Mouse (Mus musculus) spleen, adult 2 months (tissue): Measurements from ENCODE around the gene Rps6kc1.

Experiments
- CTCF ChIP-seq: fragments of 200-500 bp; IDR thresholded peaks from 2 replicates; pipeline ENCODE4 v1.5.1; 2011; ENCODE audit warnings: mild to moderate bottlenecking, inconsistent platforms; ENCODE audit not compliant: insufficient read depth, insufficient read length, insufficient replicate concordance; ENCODE audit errors: extremely low read depth
- POLR2A ChIP-seq: fragments of 200-500 bp; IDR thresholded peaks from 2 replicates; pipeline ENCODE4 v1.6.1; 2011; ENCODE audit warnings: low read depth, low read length, inconsistent platforms

GRCm38 (mm10) chr1:190898186-190898585 lies 13.4 kb downstream of the Rps6kc1 start:
- no peak for TF ChIP-seq CTCF
- TF ChIP-seq POLR2A, result no peak
